Mouse (Mus musculus) bone marrow, adult 2 months (tissue): ENCODE data around the gene Zfp523. TPM values are rescaled to one million over a fixed set of nuclear protein-coding genes. Genes with fewer than 3 reads are reported as not detected.

ENCODE experiments used
- H3K27ac ChIP-seq: fragments of 200-500 bp; 2 replicates; pipeline ENCODE4 v1.5.1; 2012; ENCODE audit warnings: low read depth, mild to moderate bottlenecking, control low read depth, inconsistent platforms, low read length; ENCODE audit not compliant: control insufficient read depth, poor library complexity, insufficient read depth
- H3K4me1 ChIP-seq: fragments of 200-500 bp; 2 replicates; pipeline ENCODE4 v1.6.1; 2011; ENCODE audit warnings: low read length; ENCODE audit not compliant: control insufficient read depth, insufficient read depth
- H3K4me3 ChIP-seq: fragments of 200-500 bp; replicated peaks from 2 replicates; pipeline ENCODE3; 2011; ENCODE audit warnings: mild to moderate bottlenecking, low read depth, low read length, control low read depth; ENCODE audit not compliant: control insufficient read depth
- CTCF ChIP-seq: fragments of 200-500 bp; IDR thresholded peaks from 2 replicates; pipeline ENCODE4 v1.5.1; 2011; ENCODE audit warnings: low read length, control low read depth; ENCODE audit not compliant: control insufficient read depth, insufficient read depth
- POLR2A ChIP-seq: fragments of 200-500 bp; IDR thresholded peaks from 2 replicates; pipeline ENCODE4 v1.6.1; 2011; ENCODE audit warnings: low read depth, mild to moderate bottlenecking, control low read depth, low read length, borderline replicate concordance; ENCODE audit not compliant: control insufficient read depth
- WGBS: fragments of 180-500 bp; shearing (Covaris S2); methylation state at CpG from one replicate; pipeline ENCODE4 v1.1.7; 2018; 5-methylcytosine and 5-hydroxymethylcytosine counted together
- polyA plus RNA-seq: library from polyadenylated mRNA; stranded (reverse); fragments of >200 nt; gene quantifications from 2 replicates; pipeline ENCODE4 v1.2.4, GENCODE M21; 2011; ENCODE audit warnings: low replicate concordance; ENCODE audit not compliant: missing spikeins, insufficient read depth, insufficient read length

Zfp523 gene
- polyA plus RNA-seq, 1 experiment = 11.8 TPM

- Histone ChIP-seq H3K27ac (no peak overlapping the region), H3K4me1 (no peaks in the 10 kb centered on the region; the same call in 1 of the 2 replicates), H3K4me3 (no peak overlapping the region)
- TF ChIP-seq CTCF = no peak
- no peak for TF ChIP-seq POLR2A
- WGBS = 73% methylated on average over 9 of the region's 9 CpGs
Measured at GRCm38 (mm10) chr17:28172690-28173089, 4.2 kb upstream of the Zfp523 start.

GRCm38 (mm10) chr17:28177540-28178046 lies 664 bp downstream of the Zfp523 start:
- Histone ChIP-seq H3K27ac (peak overlapping the region; percentile 84), H3K4me1 (peaks cover 3% of the 10 kb centered on the region; the same call in 1 of the 2 replicates), H3K4me3 (peak overlapping the region; percentile 78)
- 6% methylated on average over 22 of the region's 22 CpGs for WGBS
- TF ChIP-seq CTCF = no peak
- no peak for TF ChIP-seq POLR2A

GRCm38 (mm10) chr17:28180331-28180730 lies 3.4 kb downstream of the Zfp523 start:
- peak overlapping the region; percentile 54 for H3K27ac ChIP-seq
- peaks cover 6% of the 10 kb centered on the region for H3K4me1 ChIP-seq
- TF ChIP-seq POLR2A (no peak), CTCF (no peak)
- WGBS = 63% methylated on average over 4 of the region's 4 CpGs
- no peak overlapping the region for H3K4me3 ChIP-seq

GRCm38 (mm10) chr17:28180783-28181544 lies 4.0 kb downstream of the Zfp523 start:
- Histone ChIP-seq H3K27ac (peak overlapping the region; percentile 54), H3K4me1 (peaks cover 7% of the 10 kb centered on the region), H3K4me3 (no peak overlapping the region)
- WGBS = 59% methylated on average over 15 of the region's 15 CpGs
- no peak for TF ChIP-seq CTCF
- TF ChIP-seq POLR2A = no peak

- no peak overlapping the region for H3K4me3 ChIP-seq
- WGBS = 44% methylated on average over 7 of the region's 7 CpGs
- H3K27ac ChIP-seq = no peak overlapping the region
- peaks cover 4% of the 10 kb centered on the region for H3K4me1 ChIP-seq
- no peak for TF ChIP-seq CTCF
- TF ChIP-seq POLR2A = no peak
Measured at GRCm38 (mm10) chr17:28184971-28185638, 8.2 kb downstream of the Zfp523 start.

GRCm38 (mm10) chr17:28188313-28188712 lies 11.4 kb downstream of the Zfp523 start:
- Histone ChIP-seq H3K4me1 (peaks cover 4% of the 10 kb centered on the region), H3K27ac (no peak overlapping the region), H3K4me3 (no peak overlapping the region)
- WGBS = 79% methylated on average over 5 of the region's 5 CpGs
- TF ChIP-seq POLR2A (no peak), CTCF (no peak)

GRCm38 (mm10) chr17:28192754-28193153 lies 15.8 kb downstream of the Zfp523 start:
- 30% methylated on average over 1 of the region's 1 CpGs for WGBS
- Histone ChIP-seq H3K4me3 (no peak overlapping the region), H3K27ac (0 out of 2 replicates have a peak overlapping the region, but pooled peaks have one; percentile 50), H3K4me1 (peaks cover 6% of the 10 kb centered on the region; the same call in 1 of the 2 replicates)
- TF ChIP-seq POLR2A = no peak
- no peak for TF ChIP-seq CTCF

- WGBS = 75% methylated on average over 3 of the region's 3 CpGs
- H3K4me1 ChIP-seq = peaks cover 6% of the 10 kb centered on the region; the same call in 1 of the 2 replicates
- H3K4me3 ChIP-seq = no peak overlapping the region
- no peak overlapping the region for H3K27ac ChIP-seq
- TF ChIP-seq POLR2A (no peak), CTCF (no peak)
Measured at GRCm38 (mm10) chr17:28193559-28193958, 16.6 kb downstream of the Zfp523 start.
